Mouse (Mus musculus): Measurements from ENCODE around the gene Stk32c.

Stk32c gene

DNA sequence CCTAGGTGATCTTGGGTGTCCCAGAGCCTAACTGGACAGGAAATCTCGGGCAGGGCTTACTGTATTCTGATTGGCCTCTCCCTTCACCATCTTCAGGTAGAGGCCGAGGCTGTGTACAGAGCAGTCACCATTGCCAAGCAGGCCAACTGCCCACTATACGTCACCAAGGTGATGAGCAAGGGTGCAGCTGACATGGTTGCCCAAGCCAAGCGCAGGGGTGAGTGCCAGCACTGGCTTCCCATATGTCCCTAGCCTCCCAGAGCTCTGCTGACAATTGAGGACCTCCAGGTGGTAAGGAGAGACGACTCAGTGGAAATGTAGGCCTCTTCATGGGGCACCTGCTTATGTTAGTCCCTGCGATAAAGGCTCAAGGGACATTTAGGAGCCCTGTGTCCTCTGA lies 118.3 kb downstream of the Stk32c start:
- no peak for DNase-seq (ENCODE audit: low read depth, low spot score)

- DNase-seq (ENCODE audit: low read depth, low spot score), result no peak
These were observed 119.3 kb downstream of the Stk32c start for GRCm38 (mm10) chr7:139093781-139094180.

- DNase-seq (ENCODE audit: low read depth, low spot score), result no peak
These were observed 120.0 kb downstream of the Stk32c start for GRCm38 (mm10) chr7:139093124-139093523.

DNA sequence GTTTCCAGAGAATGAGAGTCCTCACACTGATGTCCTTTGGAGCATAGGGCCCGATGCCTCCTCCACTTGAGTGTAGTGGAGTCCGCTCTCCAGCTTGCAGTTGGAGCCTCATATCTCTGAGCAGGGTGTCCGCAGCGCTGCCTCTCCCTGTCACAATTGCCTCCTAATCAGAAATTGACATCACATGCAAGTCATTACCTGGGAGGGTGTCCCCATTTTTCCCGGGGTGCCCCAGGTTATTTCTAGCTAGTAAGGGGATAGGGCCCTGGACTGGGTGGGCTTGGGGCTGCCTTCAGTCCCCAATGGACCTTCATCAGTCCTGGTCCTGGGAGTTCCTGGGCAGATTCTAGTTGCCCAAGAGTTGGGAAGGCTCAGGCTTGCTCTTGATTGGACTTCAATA lies 120.4 kb downstream of the Stk32c start:
- DNase-seq (ENCODE audit: low read depth, low spot score), result no peak

DNA sequence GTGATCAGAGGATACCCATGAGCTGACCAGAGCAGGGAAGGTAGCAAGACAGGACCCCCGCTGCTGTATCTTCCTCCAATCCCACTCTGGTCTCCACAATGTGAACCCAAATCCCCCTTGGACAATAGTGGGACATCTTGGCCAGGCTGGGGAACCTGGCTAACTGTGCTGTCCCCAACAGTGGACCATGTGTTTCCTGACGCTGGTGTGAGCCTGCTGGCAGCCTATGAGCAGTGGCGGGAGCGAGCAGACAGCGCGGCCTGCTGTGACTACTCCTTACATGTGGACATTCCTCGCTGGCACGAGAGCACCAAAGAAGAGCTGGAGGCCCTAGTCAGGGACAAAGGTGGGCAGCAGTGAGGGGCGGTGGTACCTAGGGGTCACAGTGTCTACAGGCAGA lies 121.4 kb downstream of the Stk32c start:
- no peak for DNase-seq (ENCODE audit: low read depth, low spot score)

DNA sequence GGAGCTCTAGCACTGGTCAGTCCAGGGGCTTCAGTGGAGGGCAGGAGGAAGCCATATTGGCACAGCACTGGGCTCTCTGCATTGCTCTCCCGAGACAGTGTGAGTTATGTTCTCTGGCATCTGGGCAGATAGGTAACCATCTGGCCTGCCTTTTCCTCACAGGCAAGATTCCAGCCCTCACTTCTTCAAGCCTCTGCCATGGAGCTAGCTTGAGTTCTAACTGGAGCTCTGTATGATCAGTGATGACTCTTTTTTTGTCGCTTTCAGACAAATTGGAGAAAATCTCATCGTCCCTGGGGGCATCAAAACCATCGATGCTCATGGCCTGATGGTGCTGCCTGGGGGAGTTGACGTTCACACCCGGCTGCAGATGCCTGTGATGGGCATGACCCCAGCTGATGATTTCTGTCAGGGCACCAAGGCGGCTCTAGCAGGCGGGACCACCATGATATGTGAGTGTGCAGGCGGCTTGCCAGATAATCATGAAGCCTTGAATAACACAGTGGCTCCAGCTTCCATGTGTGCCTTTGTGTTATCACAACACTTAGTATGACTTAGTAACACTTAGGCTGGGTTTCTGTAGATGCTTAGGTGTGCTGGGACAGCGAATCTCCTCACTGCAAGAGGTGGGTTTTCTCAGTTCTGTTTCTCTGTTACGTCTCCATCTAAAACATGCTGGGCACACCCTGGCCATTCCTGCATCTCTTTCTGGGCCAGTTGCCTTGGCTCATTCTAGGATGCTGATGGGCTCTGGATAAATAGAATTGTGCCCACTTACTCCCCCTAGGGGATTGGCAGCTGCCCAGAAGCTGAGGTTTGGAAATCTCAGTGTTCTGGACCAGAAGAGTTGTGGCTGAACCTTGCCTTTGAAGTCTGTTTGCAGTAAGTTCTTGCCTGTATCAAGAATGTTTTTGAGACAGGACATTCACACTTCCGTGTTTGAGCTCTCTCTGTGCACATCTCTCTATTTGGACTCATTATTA lies 122.9 kb downstream of the Stk32c start:
- no peak for DNase-seq (ENCODE audit: low read depth, low spot score)

GRCm38 (mm10) chr7:139087801-139088200 lies 125.3 kb downstream of the Stk32c start:
- DNase-seq (ENCODE audit: low read depth, low spot score), result no peak

DNA sequence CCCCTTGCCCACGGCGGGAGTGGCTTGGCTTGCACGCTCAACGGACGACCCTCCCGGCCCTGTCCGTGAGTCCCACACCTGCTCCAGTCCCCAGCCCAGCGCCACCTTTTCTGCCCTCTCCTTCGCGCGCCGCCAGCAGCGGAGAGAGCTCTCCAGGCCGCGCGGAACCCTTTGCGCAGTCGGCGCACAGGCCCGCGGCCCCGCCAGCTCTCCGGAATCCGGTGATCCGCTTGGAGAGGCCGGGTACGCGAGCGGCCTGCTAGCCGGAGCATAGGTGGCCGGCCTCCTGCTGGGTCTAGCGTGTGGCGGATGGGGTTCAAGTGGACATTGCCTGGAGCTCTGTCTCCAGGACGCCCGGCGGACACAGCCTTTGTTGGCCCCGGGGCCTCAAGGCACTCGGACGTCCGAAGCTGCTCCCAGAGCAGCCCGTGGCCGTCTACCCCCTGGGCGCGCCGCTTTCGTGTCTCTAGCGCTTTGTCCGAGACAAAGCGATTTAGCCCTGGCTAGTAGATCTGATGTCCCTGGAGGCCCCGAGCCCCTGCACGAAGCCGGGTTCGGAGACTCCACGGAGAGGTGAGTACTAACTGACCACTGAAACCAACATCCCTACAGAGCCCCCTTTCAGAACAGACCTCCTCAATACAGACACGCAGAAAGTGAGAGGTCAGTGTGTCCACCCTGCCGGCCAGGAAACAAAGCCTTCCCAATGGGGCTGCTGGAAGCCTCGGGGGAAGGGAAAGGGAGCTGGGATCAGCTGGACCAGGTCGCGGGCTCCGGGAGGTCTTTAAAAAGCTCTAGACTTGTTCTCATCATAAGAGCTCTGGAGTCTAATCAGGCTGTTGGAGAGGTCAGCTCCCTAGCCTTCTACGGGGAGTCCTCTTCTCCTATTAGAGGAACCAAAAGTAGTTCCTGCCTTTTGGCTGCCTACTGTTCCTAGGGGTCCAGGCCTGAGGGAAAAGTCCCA lies 126.6 kb downstream of the Stk32c start:
- no peak for DNase-seq (ENCODE audit: low read depth, low spot score)

DNA sequence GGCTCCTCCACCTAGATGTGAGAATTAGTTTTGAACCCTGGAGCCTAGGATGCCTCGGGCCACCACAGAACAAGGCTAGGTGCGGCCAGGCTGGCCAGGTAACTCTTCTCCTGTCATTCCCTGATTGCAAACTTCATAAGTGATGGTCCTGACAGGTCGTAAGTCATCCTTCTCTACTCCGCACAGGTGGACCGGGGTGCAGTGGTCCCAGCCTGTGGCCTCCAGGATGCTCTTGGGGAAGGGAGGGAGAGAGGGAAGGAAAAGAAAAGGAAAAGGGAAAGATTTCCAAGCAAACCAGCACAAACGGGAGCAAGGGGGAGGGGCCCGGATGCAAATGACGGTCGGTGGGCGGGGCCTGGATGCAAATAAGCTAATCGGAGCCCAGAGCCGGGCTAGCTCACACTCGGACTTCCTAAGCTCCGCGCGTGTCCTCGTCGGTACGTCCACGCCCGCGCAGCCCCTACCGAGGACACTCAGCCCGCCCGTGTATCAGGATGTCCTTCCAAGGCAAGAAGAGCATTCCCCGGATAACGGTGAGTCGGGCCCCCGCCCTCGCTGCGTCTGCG lies 127.4 kb downstream of the Stk32c start, which contains the start of gene Dpysl4:
TSS of gene Dpysl4 (plus strand) at position 373 of the 566 bp plus-strand sequence.
- DNase-seq (ENCODE audit: low read depth, low spot score), result no peak

- no peak for DNase-seq (ENCODE audit: low read depth, low spot score)
These were observed 128.8 kb downstream of the Stk32c start for GRCm38 (mm10) chr7:139084316-139084715.

- DNase-seq (ENCODE audit: low read depth, low spot score), result no peak
These were observed 130.8 kb downstream of the Stk32c start for GRCm38 (mm10) chr7:139082281-139082680.

DNA sequence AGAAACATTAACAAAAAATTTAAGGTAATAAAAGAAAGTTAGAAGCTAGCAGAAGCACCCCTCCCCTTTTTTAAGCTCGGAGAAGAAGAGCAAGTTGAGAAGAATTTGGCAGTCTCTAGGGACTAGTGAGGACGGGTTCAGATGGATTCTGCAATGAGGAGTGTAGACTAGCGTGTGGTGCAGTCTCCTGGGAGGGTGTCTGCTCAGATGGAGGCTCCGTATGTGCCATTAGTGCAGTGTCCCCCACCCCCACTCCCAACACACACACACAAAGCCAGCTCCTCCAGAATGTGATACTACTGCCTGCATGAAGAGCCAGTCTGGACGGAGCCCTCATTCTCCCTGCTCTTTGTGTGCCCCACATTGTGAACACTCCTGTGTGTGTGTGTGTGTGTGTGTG lies 131.9 kb downstream of the Stk32c start:
- no peak for DNase-seq (ENCODE audit: low read depth, low spot score)

DNA sequence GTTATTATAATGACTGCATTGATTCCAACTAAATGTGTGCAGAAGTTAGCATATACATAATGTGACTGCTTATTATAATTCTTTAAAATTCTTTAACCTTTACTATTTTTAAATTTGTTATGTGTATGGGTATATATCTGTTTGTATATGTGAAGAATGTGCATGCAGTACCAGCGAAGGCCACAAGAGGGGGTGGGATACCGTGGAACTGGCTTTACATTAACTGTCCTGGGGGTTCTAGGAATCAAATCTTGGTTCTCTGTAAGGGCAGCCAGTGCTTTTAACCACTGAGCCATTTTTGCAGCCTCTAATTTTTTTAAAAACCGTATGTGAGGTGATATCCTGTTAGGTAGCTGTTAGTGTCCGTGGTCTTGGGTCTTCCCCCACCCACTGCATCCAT lies 132.4 kb downstream of the Stk32c start:
- peak; percentile 16 for DNase-seq (ENCODE audit: low read depth, low spot score)

DNA sequence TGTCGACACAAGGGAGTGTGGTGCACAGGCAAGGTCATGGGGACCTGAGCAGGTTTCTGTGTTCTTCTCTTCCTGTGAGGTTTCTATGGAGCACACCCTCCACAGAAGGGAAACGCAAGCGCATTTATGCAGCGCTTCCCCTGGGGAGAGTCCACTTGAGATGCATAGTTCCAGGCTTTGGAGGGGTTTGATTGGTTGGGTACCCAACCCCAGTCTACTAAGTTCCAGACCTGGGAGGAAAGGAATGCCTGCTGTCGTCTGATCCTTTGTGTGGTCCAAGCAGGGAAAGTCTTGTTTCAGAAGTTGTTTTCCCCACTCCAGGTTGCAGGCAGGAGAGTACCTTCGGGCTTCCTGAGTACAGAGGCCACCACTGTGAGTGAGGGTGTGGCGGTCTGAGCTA lies 134.0 kb downstream of the Stk32c start:
- DNase-seq (ENCODE audit: low read depth, low spot score), result no peak

- no peak for DNase-seq (ENCODE audit: low read depth, low spot score)
These were observed 134.9 kb downstream of the Stk32c start for GRCm38 (mm10) chr7:139078181-139078580.

DNA sequence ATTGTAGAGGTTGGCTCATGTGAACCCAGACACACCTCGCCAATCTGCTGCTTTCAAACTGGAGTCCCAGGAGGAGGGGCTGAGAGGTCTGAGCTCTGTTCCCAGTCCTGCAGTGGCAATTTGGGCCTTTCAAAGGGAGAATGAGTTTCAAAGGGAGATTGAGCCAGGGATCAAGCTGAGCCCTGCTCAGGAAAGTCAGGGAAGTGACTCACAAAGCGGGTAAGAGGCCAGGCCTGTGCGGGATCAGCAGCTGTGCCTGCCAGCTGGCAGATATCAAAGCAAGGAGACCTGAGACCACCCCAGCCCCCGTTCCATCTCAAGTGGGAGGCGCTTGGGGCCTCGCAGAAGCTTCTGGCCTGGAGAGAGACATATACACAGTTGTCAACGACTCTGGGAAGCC lies 135.8 kb downstream of the Stk32c start:
- DNase-seq (ENCODE audit: low read depth, low spot score), result no peak

- DNase-seq (ENCODE audit: low read depth, low spot score), result no peak
These were observed 137.9 kb downstream of the Stk32c start for GRCm38 (mm10) chr7:139075054-139075794.

DNA sequence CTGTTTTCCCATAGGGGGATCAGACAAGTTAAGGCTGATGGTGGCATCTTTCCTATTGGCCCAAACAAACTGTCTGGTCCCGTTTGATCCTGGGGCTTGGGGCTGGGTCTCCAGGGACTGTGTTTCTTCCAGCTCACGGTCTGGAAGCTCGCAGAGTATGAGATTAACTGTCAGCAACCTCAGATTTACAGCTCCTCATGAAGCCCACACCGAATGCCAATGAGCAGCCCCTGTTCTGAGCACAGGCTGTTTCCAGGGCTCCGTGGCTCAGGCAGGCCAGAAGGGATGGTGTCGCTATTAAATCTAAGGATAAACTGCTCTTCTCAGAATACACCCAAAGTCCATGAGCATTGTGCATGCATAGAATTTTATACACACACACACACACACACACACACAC lies 138.9 kb downstream of the Stk32c start:
- DNase-seq (ENCODE audit: low read depth, low spot score), result no peak

GRCm38 (mm10) chr7:139068182-139068623 lies 144.9 kb downstream of the Stk32c start:
- DNase-seq (ENCODE audit: low read depth, low spot score), result peak; percentile 73

- peak; percentile 56 for DNase-seq (ENCODE audit: low read depth, low spot score)
These were observed 149.7 kb downstream of the Stk32c start for GRCm38 (mm10) chr7:139063406-139063805.

Measured in A20 (cell line).